Mouse (Mus musculus) left cerebral cortex, postnatal 4 days (tissue): ENCODE data around the gene Dut. TPM values are rescaled to one million over a fixed set of nuclear protein-coding genes. Genes with fewer than 3 reads are reported as not detected.
"Not testable (repeated sequence)": the region's sequence is repeated elsewhere in the genome, so short reads cannot be mapped to it uniquely, and the experiment has no call there.

Experiments used
- DNase-seq: peaks from one replicate; pipeline ENCODE4 v3.0.0-alpha.2; 2022
- intact Hi-C: fragments of 180-260 bp; cut with DNase I; formaldehyde crosslinking; loops from one replicate; pipeline ENCODE4 v1.15.1; 2025
- total RNA-seq, 2 experiments: library from RNA; stranded (reverse); gene quantifications; 2 replicates each; pipeline ENCODE4 v1.2.3; 2021

Gene Dut
- total RNA-seq, 2 experiments from 2014 or later = 39.7 to 45.9 TPM

DNA sequence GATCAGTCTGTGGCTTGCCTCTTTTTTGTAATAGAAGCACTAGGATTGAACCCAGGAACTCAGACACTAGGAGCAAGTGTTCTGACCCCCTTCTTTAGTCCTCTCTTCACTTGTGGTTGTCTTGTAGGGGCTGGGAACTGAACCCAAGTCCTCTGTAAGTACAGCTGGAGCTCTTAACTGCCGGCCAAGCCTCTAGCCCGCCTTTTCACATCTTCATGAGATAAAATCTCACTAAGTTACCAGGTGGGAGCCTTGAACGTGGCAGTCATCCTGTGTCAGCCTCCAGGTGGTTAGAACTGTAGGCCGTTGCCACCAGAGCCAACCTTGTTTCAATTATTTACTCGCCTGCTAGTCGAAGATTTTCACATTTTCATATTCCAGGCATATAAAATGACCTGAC, 6.7 kb downstream of the Dut start:
- intact Hi-C loops = no loop called here
- DNase-seq = no peak

DNA sequence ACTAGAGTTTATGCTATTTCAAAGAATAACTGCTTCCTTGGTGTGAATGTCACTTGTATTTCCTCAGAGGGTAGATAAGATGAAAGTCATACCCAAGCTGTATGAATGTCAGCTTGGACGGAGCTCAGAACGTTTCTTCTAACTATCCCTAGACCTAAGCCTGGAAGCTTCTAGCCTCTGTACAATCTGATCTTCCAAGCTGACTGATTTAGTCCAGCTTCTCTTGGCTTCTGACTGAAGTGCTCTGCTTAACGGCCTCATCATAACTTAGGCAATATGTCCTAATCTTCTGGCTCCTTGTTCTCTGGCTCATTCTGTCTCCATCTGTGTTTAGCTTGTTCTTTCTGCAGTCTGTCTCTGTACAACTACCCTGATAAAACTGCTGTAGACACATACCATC, 7.6 kb downstream of the Dut start:
- intact Hi-C loops = no loop called here
- no peak for DNase-seq

DNA sequence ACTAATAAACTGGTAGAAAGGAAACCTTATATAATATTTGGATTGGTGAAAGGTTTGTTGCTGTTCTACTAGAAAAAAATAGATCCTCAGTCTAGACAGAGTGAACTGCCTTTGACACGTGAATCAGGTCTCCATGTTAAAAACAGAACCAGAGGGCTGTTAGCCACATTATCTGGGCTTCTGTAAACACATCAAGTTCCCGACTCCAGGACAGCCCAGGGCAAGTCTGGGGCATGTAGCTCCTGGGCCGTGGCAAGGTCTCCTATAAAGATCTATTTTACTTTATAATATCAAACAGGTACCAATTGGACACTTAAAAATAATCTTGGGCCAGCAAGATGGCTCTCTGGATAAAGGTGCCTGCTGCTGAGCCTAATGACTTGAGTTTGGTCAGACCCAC, 8.9 kb downstream of the Dut start:
- intact Hi-C loops = no loop called here
- DNase-seq = no peak

DNA sequence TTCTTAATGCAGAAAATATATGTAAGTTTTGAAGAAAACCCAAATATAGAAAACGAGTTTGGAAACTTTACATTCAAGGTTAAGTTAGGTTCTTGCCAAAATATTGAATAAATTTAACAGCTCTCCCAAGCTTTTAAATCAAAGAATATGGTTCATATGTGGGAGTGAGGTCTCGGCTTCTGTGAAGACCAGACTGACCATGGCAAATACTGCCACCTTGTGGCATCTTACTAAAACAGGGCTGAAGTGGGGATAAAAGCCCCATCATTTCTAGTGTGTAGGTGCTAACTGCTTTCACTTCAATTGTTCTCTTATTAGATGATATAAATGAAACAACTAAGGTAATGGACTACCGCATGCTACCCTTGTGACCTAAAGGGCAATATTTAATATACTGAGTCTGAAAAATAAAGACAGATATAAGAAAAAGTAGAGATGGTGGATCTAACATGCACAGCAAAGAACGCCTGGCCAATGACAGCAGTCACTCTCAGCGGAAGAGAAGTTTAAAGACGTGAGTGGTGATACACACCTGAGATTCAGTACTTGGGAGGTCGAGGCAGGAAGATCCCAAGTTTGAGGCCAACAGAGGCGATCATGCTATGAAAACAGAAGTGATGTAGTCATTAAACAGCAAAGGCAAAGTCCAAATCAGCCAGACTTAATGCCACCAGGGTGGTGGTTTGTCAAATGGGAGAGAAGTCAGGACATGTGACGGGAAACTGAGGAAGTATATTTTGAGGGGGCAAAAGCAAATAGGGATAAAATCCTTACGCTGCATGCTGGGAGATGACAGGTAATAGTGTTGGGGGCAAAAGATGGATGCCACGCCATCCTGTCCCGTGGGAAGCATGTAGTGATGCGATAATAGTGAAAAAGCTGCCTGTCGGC, 12.5 kb downstream of the Dut start:
- intact Hi-C loops = loop anchor here (5.0 kb wide), 2 partner anchors 348 to 1263 kb away; no protein-coding TSS in a partner anchor
- DNase-seq = no peak

DNA sequence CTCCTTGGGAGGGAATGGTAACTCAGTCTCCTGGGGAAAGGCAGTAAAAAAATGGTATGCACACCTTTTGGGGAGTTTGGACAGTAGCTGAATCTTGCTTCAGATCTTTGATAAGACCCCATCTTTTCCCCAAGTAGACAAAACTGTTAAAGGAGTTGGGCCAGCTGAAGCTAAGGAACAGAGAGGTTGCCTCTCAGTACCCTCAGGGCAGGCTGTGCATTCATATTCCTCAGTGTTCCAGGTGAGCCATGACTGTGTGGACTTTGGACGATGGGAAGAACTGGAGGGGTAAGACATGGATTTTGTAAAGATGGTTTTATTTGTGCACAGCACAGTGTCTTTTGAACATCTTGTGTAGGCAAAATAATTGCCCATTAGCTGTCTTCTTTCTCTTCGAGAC, 13.3 kb downstream of the Dut start:
- intact Hi-C loops = loop anchor here (5.0 kb wide), 2 partner anchors 347 to 1262 kb away; no protein-coding TSS in a partner anchor
- DNase-seq = no peak

DNA sequence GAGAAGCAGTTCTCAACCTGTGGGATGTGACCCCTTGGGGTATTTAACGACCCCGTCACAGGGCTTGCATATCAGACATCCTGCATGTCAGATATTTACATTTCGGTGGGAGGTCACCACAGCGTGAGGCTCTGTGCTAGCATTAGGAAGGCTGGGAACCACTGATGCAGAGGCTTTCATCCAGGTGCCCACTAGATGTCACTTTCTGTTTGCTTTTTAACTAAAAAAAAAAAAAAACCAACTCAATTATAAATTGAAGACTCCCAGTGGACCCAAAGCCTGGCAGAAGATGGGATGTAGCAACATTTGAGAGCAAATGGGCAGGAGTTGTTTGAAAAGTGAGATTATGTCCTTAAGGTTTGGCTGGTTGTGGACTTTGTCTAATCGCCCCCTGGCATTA, 16.1 kb downstream of the Dut start:
- DNase-seq = peak; percentile 48
- intact Hi-C loops = loop anchor here (5.0 kb wide), 2 partner anchors 344 to 1259 kb away; no protein-coding TSS in a partner anchor

DNA sequence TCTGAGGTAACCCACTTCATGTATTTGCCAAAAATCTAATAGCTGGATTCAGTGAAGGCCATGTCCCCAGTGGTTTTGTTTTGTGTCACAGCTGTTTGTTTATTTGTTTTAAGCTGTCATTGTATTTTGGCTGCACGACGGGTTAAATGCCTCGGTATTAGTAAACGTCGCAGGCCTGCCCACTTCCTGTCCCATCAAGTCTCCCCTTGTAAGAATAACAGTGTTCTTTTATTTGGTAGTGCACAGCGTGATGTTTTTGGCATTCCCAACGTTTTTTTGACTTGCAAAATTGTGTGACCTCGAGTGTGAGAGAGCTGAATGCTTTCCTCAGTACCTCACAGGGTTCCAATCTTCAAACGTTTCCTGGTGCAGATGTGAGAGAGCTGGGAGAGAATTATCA, 16.8 kb downstream of the Dut start:
- intact Hi-C loops = loop anchor here (5.0 kb wide), 2 partner anchors 344 to 1259 kb away; no protein-coding TSS in a partner anchor
- no peak for DNase-seq

DNA sequence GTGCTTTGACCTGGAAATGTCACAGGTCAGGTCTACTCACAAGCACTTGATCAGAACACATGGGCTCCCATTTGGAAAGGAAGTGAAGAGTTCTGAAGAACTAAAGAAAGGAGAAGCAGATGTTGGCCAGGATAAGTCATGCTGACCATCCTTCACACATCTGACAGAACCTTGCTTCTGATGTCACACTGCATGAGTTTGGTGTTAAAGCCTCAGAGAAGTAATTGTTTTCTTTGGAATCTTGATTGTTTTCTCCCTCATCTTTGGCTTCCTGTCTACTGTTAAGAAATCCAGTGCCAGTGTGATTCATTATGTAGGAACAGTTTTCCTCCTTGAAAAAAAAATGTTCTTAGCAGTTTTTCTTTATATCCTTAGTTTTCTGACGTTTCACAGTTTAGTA, 21.9 kb downstream of the Dut start:
- DNase-seq = no peak
- intact Hi-C loops = no loop called here

DNA sequence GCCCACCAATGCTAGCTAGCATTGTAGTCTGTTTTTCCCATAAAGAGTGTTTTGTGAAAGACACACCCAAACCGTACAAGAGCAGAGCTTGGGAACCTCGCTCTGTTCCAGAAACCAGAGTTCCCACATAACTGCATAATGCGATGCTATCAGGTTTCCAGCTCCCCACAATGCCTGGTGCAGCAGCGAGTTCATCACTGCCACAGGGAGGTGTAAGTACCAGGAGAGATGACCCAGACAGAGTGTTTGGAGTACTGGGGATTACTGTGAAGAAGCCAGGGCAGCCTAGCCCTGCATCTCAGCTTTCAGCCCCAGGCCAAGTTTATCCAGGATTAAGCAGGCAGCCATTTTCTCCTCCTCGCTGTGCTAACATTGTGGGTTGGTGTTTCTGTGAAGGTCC, 28.6 kb downstream of the Dut start:
- DNase-seq = no peak
- intact Hi-C loops = no loop called here

DNA sequence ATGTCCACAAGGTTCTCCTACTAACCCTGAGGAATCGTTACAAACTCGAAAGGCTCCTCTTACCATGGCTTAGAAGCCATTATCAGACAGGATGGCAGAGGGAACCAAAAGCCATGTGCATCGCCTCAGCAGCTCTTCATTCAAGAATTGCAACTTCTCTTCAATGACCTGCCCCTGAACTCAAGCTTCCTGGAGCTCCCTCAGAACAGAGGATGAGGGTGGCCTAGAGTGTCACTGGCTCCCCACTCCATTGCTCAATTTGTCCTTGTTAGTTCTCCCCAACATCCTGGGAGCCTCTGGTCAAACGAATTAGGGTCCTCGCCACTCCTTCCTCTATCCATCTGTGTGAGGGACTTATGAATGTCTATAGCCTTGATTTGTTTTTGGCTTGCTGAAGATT, 29.7 kb downstream of the Dut start:
- intact Hi-C loops = no loop called here
- DNase-seq = no peak

DNA sequence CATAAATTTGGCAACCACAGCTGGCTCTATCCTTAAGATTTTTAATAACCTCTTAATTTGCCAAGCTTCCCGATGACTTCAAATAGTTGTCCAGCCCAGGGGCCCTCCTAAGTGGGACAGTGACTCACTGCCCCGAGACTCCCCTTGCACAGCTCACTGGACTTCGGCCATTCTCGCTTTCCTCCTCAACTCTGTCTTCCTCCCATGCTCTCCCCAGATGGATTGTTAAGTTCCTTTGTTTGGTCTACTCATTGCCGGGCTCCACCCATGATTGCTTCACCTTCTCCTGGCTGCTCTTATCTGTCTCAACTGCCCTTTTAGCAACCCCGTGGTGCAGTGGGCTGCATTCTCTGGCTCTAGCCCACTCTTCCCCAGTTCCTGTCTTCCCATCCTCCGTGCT, 31.5 kb downstream of the Dut start:
- DNase-seq = no peak
- intact Hi-C loops = no loop called here

DNA sequence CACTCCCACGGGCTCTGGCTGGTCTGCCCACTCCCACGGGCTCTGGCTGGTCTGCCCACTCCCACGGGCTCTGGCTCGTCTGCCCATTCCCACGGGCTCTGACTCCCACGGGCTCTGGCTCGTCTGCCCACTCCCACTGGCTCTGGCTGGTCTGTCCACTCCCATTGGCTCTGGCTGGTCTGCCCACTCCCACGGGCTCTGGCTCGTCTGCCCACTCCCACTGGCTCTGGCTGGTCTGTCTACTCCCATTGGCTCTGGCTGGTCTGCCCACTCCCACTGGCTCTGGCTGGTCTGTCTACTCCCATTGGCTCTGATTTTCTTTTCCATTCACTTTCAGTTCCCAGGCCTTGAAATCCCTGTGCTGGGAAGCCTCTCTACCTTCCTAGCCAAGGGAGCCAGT, 33.0 kb downstream of the Dut start:
- intact Hi-C loops, DNase-seq: not testable (repeated sequence)

DNA sequence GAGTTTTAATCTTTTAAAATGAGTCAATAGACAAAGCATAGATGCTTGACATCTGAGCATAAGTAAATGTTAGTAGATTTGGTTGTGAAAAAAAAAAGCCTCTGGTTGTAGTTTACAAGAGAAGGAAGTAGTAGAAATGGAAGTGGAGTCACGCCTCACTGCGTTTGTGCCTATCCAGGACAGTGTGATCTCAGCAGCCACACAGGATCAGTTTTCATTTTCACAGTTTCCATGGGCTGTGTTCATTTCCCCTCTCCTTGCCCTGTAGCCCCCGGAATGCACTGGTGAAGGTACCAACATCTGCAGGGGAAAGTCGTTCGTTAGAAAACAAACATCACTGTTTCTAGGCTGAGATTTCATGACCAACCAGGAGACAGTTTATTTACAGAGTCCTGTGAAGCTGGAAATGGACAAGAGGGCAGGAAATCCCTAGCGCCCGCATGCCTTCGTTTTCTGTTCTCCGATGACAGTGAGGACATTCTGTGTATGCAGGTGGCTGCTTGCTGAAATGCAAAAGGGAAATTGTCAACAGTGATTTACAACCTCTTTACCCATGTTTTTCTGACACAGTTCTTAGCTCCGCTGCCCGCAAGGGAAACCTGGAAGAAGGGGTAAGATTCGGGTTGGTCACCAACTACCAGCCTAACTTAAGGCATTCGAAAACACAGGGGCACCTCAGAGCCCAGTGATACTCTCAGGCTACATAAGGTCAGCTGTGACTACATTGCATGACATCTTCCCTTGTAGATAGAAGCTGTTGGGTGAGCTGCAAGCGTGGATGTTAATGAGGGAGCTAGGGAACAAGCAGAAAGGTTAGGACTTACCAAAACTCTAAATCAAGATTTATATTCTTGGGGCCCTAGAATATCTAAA, 35.6 kb downstream of the Dut start:
- intact Hi-C loops = no loop called here
- DNase-seq = no peak

DNA sequence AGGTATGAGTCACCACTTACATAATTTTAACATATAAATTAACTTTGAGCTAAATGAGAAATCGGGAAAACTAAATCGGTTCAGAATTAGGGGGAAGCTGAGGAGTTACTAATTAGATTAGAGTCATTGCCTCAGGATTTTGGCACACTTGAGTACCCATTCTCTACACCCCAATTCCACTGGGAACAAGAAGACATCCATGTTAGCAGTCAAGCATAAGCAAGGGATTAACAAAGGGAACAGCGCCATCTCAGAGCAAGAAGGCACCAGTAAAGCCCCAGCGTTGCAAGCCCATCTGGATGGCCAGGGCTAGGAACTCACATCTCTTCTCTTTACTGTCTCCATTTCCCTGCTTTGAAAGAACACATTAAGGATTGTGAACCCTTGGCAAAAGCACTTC, 38.8 kb downstream of the Dut start:
- intact Hi-C loops = no loop called here
- peak; percentile 17 for DNase-seq

DNA sequence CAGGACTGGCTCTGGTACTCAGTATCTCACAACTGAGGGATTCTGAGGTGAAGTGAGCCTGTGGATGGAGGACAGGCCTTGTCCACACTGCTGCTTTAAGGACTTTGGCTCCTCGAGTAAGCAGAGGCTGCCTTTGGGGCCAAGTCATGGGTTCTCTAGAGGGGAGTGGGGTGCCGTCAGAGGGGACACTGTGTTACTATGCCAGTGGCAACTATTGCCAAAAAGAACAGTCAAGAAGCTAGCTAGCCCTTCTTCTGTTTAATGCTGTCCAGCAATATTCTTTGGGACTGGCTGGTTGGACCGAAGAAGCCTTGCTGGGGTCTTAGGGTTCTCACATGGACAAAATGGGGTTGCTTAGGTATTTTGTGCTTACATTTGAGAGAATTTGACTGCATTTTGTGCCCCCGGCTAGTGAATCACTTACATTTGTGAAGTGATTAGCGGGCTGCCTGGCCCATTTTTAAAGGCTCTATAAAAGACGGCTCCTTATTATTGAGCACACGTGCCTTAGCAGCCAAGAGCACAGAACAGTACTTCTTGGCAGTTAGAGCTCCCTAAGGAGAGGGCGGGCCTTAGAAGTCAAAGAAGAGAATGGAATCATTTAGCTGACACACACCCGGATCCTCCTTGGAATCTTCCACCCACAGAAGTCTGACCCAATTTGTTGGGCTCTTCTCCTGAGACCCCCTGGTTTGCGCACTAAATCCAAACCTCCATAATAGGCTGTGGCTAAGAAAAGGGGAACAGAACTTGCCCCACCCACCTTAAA, 43.4 kb downstream of the Dut start:
- intact Hi-C loops = no loop called here
- DNase-seq = no peak

DNA sequence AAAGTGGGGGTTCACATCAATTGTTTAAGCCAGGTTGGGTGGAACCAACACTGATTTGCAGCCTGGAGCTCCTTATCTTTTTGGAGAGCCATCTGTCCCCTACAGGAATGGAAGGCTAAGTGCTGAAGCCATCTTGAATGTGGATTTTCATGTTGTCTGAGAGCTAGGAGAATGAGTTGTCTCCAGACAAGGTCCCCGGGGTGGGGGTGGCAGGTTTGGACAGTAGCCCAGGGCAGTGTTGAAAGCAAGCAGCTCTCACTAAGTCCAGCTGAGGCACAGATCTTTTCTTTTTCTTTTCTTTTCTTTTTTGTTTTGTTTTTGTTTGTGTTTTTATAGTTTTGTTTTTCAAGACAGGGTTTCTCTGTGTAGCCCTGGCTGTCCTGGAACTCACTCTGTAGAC, 44.1 kb downstream of the Dut start:
- intact Hi-C loops = no loop called here
- no peak for DNase-seq

DNA sequence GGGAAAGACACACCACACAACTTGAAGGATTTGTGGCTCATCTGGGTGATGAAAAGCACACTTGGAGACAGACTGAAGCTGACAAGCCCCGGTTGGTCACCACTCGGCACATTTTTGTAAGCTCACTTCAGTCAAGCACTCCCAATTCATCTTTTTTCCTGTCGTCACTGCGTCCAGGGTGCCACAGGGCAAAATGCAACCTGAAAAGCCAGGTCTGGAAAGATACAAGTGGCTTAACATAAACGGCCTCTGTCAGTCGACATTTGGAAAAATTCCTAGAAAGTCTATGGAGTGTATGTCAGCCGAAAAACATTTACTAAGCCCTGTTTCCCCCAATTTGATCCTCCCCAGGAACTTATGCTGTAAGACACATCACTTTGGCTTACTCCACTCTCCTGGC, 45.6 kb downstream of the Dut start:
- intact Hi-C loops = no loop called here
- DNase-seq = no peak

DNA sequence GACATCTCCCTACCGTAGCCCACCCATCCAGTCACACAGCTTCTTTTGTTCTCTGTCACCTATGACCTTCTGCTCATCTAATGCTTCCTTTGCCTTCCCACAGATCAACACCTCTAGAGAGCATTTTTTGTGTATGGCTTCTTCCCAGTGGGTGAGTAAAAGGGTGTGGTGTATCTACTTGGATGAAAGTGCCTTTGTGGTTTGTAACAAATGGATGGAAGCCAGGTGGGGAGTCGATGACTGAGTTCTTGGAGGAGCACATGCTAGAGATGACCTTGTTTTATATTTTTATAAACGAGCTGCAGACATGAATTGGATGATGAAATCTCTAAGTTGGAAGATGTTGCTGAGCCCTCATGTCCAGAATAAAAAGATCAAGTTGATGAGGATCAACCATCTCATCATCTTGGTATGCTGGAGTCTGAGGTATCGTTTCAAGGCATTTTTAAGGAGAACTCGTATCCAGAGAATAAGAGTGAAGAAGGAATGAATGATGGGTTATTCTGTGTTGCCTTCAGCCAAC, 47.0 kb downstream of the Dut start:
- DNase-seq = no peak
- intact Hi-C loops = no loop called here

DNA sequence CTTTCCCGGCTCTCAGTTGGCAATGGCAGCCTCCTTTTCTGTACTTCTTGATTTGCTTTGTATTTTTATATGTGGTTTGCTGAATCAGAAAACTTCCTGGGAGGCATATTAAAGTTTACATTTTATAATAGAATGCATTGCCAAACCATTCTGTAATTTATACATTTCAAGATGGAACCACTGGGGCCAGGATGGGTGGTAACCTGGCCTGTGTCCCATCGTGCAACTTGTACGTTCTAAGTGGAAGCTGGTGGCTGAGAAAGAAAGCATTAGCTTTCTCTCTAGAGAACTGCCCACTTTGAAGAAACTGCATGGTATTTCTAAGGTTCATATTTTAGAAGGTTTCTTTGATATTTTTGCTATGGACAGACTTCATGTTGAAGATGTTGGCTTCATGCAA, 48.5 kb downstream of the Dut start:
- DNase-seq = no peak
- intact Hi-C loops = no loop called here

DNA sequence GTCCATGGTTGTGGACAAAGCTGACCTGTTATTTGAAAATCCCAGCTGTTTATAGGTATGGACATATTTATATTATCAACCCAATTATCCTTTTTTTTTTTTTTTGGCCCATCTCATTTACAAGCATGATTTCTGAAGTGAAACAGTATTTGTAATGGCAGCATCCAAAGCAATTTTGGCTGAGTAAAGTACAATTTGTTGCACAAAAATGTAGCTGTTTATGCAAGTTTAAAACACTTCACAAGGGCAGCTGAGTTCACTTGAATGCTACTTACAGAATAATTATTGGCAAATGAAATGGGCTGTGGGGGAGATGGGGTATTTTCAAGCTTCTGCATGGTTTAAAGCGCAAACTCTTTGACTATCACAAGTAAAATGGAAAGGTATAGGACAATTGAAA, 51.9 kb downstream of the Dut start:
- intact Hi-C loops = no loop called here
- no peak for DNase-seq
